Mouse (Mus musculus): ENCODE data around the gene Zfp941.

The Zfp941 gene

GRCm38 (mm10) chr7:140840750-140841735, 19.1 kb upstream of the Zfp941 start:
- peak in 1 of 2 experiments; percentile 1 for DNase-seq (ENCODE audit: inconsistent age in 2 of 2, low spot score in 1 of 2)

DNA sequence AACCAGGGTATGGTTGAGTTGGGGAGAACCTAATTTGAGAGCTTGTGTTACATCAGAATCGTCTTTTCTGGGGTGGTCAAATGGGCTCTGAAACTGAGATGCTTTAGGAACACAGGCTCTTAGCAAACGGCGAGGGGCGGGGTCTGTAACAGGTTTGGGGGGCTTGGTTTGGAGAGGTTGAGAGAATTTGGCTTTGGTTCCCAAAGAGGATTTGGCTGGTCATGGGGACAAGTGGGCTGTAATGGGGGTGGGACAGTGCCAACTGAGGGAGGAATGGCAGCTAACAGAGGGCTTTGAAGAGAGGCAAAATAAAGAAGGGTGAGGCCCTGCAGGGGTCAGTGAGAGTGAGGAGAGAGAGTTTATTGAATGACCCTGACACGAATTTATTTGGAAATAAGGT, 17.6 kb upstream of the Zfp941 start:
- peak in 1 of 2 experiments; percentile 2 for DNase-seq (ENCODE audit: inconsistent age in 2 of 2, low spot score in 1 of 2)

GRCm38 (mm10) chr7:140836243-140837115, 14.5 kb upstream of the Zfp941 start:
- peak; percentile 4 to 24 for DNase-seq (ENCODE audit: inconsistent age in 2 of 2, low spot score in 1 of 2)

- no peak for DNase-seq (ENCODE audit: inconsistent age in 2 of 2, low spot score in 1 of 2)
These were observed 13.7 kb upstream of the Zfp941 start for GRCm38 (mm10) chr7:140835758-140836087.

DNA sequence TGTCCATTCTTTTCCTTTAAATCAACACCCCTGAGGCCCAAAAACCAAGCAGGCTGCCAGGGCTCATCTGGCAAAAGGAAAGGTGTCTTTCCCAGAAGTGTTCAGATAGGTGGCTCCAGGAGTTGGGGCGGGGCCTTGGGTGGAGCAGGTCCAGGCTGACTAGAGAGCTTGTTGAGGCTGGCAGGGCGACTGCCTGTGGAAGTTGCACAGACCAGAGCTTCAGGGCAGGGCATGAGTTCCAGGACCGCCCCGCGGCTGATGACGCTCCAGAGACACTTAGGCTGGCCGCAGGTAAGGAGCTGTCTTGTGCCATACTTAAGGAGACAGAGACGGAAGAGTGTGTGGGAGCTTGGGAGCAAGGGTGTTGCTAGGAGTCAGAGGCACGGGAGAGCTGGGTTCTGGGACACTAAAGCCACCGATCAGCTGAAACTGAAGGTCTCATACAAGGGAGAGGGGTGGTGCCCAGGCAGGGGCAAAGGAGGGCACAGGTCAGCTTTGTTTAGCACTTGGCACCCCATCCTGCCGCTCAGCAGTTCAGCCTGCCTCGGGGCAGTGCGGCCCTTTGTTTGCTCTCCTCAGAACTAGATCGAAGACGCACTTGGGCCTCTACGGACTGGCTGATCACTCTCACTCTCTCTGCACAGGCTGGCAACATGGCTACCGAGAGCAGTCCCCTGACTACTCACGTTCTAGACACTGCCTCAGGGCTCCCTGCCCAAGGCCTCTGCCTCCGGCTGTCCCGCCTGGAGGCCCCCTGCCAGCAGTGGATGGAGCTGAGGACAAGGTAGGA, 13.2 kb upstream of the Zfp941 start, which contains the start of gene Urah:
Gene Urah, plus strand, starts transcription at position 51 of the 790 bp plus-strand sequence.
- DNase-seq (ENCODE audit: inconsistent age in 2 of 2, low spot score in 1 of 2), result peak; percentile 43 to 69

DNA sequence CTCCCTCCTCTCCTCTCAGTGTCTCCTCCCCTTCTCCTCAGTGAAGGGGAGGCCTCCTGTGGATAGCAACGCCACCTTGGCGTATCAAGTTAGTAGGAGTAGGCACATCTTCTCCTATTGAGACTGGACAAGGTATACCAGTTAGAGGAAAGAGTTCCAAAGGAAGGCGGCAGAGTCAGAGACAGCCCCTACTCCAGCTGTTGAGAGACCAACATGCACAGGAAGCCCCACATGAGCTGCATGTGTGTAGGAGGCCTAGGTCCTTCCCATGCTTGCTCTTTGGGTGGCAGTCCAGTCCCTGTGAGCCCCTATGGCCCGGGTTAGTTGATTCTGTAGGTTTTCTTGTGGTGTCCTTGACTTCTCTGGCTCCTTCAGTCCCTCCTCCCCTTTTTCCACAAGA, 11.4 kb upstream of the Zfp941 start:
- DNase-seq (ENCODE audit: inconsistent age in 2 of 2, low spot score in 1 of 2), result no peak

DNA sequence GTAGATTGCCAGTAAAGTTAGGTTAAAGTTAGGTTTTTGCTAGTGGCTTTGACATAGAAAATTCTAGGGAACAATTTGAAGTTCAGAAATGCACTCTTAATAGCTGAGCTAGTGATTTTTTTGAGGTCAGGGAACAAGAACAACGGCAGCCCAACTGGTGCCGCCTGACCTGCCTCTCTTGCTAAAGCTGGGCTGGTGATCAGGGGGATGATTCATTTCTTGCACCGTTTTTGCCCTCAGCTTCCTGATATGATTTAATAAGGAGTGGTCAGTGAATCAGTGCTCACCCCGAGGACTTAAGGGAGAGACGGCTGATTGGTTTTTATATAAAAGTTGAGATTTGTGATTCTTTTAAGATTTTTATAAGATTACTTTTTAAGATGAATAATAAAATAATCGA, 9.5 kb upstream of the Zfp941 start:
- DNase-seq (ENCODE audit: inconsistent age in 2 of 2, low spot score in 1 of 2), result peak; percentile 73 to 80

- peak; percentile 72 to 82 for DNase-seq (ENCODE audit: inconsistent age in 2 of 2, low spot score in 1 of 2)
These were observed 6.3 kb upstream of the Zfp941 start for GRCm38 (mm10) chr7:140828171-140828881.

GRCm38 (mm10) chr7:140822731-140823130, 753 bp upstream of the Zfp941 start:
- DNase-seq (ENCODE audit: inconsistent age in 2 of 2, low spot score in 1 of 2), result no peak

DNA sequence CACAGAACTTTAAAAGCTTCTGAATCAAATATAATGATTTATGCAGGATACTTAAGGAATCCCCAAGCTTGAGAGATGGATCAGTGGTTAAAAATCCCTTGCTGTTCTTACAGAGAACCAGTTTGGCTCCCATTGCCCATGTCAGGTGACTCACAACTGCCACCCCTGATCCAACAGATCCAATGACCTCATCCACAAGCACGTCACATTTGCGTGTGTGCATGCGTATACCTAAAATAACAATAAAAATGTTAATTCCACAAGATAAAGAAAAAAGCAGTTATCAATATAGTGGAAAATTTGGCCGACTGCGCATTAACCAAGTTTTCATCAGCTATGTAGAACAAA, 699 bp downstream of the Zfp941 start:
- DNase-seq (ENCODE audit: inconsistent age in 2 of 2, low spot score in 1 of 2), result peak in 1 of 2 experiments; percentile 39

DNA sequence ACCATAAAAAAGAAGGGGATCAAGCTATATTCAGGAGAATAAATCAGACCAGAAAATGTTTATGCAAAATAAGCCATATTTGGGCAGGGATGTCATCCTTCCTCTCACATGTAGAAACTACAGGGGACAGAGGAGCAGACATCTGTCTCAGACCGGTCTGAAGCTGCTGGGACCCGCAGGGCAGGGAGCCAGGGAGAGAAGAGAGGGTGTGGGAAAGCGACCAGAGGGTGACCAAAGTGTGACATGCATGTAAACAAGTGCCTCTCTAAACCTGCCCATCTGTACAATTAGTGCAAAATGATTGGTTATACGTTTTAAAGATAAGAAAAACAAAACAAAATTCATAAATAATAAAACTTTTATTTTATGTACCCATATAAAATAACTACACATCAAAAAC, 1.8 kb downstream of the Zfp941 start:
- no peak for DNase-seq (ENCODE audit: inconsistent age in 2 of 2, low spot score in 1 of 2)

DNA sequence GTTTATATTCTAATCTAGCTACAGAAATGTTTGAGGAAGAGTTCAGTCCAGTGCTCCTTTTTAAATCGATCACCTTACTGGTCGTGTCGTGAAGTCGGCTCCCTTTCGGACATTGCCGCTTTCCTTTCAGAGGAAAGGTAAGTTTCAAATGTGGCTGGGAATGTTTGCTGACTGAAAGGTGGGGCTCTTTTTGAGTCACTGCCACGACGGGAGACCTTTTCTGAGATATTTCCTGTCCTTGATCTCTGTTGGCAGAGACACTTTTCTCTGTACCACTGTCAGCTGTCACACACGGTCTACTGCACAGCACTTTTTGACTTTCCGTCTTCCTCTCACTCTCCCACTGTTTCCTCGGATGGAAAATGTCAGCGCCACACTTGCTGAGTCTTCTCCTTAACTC, 9.1 kb downstream of the Zfp941 start:
- no peak for DNase-seq (ENCODE audit: inconsistent age in 2 of 2, low spot score in 1 of 2)

- DNase-seq (ENCODE audit: inconsistent age in 2 of 2, low spot score in 1 of 2), result no peak
These were observed 10.3 kb downstream of the Zfp941 start for GRCm38 (mm10) chr7:140811714-140812113.

- no peak for DNase-seq (ENCODE audit: inconsistent age in 2 of 2, low spot score in 1 of 2)
These were observed 11.5 kb downstream of the Zfp941 start for GRCm38 (mm10) chr7:140810496-140810895.

- peak; percentile 68 to 91 for DNase-seq (ENCODE audit: inconsistent age in 2 of 2, low spot score in 1 of 2)
These were observed 16.3 kb downstream of the Zfp941 start for GRCm38 (mm10) chr7:140805704-140806103.

DNA sequence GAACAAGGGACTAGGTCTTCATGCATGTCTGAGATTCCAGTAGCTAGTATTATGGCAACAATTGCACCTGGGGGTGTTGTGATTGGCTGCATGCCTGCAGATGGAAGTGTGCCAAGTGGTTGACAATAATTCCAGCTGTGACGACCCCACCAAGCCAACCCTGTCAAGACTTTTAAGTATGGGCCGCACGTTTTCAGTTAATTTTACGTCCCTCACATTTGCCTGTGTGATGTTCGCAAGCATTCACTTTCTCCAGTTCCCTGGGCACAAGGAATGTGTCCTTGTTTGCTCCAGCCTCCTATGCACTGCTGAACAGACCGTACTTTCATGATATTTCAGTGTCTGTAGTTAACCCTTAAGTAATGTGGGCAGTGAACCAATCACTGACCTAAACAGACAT, 19.3 kb downstream of the Zfp941 start:
- no peak for DNase-seq (ENCODE audit: inconsistent age in 2 of 2, low spot score in 1 of 2)

DNA sequence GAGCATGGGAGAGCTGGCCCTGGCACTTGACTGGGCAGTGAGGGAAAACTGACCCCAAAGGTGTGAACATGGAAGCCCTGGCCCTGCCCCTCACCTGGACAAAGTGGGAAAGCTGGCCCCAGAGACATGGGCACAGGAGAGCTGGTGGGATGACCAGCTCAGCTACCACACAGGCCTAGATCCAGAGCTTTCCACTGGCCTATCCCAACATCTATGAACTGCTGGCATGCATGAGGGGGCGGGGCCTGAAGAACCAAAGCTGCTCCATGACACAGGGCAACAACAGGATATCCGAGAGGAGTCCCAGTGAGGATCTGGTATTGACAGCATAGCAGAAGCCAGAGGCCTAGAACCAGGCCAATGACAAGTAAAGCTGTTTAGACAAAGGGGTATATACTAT, 23.8 kb downstream of the Zfp941 start:
- DNase-seq (ENCODE audit: inconsistent age in 2 of 2, low spot score in 1 of 2), result no peak

DNA sequence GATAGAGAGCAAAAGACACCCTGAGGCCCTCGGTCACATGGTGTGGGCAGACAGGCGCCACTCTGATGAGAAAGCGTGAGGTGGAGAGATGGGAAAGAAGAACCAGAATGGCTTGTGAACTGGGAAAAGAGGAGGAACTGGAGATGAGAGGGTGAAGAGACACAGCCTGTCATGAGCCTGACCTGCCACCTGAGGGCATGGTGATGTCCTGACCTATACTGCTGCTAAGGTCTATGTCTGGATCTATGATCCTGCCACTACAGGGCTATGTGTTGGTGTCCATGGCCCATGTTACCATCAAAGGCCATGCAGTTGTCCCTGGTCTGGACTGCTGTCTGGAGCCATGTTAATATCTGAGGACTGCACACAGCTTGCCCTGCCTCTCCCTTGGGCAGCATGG, 24.4 kb downstream of the Zfp941 start:
- DNase-seq (ENCODE audit: inconsistent age in 2 of 2, low spot score in 1 of 2), result no peak

- no peak for DNase-seq (ENCODE audit: inconsistent age in 2 of 2, low spot score in 1 of 2)
These were observed 28.4 kb downstream of the Zfp941 start for GRCm38 (mm10) chr7:140793541-140793940.

- DNase-seq (ENCODE audit: inconsistent age in 2 of 2, low spot score in 1 of 2), result no peak
These were observed 33.9 kb downstream of the Zfp941 start for GRCm38 (mm10) chr7:140788053-140788435.
